Mouse (Mus musculus): ENCODE data around the gene Sf3b4. TPM values are rescaled to one million over a fixed set of nuclear protein-coding genes. Genes with fewer than 3 reads are reported as not detected.

The Sf3b4 gene
- polyA plus RNA-seq, 1 experiment, result 1,197 TPM

DNA sequence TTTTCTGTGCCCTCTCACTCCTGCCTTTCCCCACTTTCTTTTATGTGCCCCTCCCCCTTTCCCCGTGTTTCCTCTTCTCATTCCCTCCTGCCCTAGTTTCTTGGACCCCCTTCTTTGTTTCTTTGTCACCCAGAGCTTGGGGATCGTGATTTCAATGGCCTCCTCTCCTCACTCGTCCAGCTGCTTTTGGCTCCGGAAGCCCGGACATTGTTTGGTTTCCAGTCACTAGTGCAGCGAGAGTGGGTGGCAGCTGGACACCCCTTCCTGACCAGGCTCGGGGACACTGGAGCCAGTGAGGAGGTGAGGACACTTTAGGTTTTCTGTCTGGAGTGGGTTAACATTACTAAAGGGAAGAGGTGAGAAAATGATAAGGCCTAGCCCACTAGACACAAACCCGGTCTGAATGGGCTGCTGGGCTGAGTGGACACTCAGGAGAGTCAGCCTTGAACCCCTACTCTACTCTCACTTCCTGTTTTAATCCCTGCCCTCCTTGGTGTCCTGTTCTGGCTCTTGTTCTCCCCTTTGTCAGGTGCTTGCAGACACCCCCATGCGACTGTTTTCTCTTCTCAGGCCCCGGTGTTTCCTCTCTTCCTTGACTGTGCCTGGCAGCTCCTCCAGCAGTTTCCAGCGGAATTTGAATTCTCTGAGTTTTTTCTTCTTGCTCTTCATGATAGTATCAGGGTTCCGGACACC is 3.5 kb upstream of the Sf3b4 start:
- no peak for TF ChIP-seq GATA1 (IDR thresholded peaks at IDR 0.05; ENCODE audit: low read length)

DNA sequence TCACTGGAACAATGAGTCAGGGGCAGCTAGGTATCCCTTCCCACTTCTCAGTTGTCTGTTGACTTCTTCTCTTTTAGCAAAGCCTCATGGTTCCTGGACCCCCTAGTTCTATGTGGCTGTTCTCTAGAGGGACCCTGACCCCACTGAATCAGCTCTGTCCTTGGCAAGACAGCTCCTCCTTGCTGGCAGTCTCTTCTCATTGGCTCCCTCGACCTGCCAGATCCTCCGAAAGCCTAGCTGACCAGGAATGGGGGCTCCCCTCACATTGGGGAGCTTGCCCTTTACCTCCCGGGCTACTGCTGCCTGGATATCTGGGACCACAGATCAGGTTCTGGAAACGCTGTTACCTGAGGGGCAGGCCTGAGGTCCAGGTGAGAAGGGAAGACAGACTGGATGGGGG is 1.9 kb upstream of the Sf3b4 start:
- no peak for TF ChIP-seq GATA1 (IDR thresholded peaks at IDR 0.05; ENCODE audit: low read length)

DNA sequence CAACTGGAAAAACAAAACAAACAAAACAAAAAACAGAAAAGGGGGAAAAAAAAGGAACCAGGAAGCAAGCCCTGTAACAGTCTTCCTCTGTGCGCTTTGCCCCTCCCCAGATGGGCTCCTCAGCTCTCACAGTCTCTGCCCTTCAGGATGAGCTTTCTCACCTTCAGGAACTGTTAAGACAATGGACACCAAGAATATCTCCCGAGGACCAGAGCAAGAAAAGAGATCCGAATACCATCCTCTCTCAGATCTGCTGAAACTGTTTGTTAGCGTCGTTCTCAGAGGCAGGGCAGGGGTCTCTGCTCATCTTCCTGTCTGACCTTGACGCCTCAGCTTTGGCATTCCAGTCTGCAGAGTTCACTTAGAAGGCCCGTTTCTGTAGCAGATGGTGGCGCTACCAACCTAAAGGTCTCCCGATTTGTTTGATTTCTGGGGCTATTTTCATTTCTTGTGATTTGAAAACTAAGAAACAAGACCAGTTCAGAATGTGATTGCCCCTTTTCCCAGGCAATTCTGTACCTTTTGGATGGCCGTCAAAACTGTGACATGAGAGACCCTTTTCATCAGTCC is 1.1 kb upstream of the Sf3b4 start:
- no peak for TF ChIP-seq GATA1 (IDR thresholded peaks at IDR 0.05; ENCODE audit: low read length)

- TF ChIP-seq GATA1 (IDR thresholded peaks at IDR 0.05; ENCODE audit: low read length), result no peak
These were observed 442 bp upstream of the Sf3b4 start for GRCm38 (mm10) chr3:96171583-96172196.

DNA sequence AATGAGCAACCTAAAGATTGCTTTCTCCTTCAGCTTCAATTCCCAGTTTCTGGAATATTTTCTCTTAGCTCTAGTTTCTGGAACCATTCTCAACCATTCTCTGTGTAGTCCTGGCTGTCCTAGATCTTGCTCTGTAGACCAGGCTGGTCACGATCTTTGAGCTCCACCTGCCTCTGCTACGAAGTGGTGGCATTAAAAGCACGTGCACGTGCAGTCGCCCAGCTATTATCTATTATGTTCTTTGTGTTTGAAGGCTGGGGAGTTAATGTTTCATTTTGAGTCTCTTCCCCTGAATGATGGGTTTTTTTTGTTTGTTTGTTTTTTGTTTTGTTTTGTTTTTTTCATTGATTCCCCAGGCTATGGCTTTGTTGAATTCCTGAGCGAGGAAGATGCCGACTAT is 1.1 kb downstream of the Sf3b4 start:
- no peak for TF ChIP-seq GATA1 (IDR thresholded peaks at IDR 0.05; ENCODE audit: low read length)

DNA sequence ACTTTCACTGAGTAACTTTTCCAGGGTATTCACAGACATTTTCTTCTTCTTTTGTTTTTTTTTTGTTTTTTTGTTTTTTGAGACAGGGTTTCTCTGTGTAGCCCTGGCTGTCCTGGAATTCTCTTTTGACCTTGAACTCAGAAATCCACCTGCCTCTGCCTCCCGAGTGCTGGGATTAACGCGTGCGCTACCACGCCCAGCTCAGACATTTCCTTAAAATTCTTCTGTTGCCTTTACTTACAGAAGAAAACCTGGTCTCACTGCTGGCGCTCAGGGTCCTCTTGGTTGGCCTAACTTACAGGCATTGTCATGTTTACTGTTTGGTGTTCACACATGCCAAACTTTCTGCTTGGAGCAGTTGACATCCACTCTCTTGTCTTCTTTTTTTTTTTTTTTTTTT is 3.1 kb downstream of the Sf3b4 start:
- TF ChIP-seq GATA1 (IDR thresholded peaks at IDR 0.05; ENCODE audit: low read length), result no peak

- no peak for TF ChIP-seq GATA1 (IDR thresholded peaks at IDR 0.05; ENCODE audit: low read length)
These were observed 6.3 kb downstream of the Sf3b4 start for GRCm38 (mm10) chr3:96178427-96178826.

GRCm38 (mm10) chr3:96178902-96179301 is 6.8 kb downstream of the Sf3b4 start:
- no peak for TF ChIP-seq GATA1 (IDR thresholded peaks at IDR 0.05; ENCODE audit: low read length)

GRCm38 (mm10) chr3:96179531-96179930 is 7.4 kb downstream of the Sf3b4 start:
- no peak for TF ChIP-seq GATA1 (IDR thresholded peaks at IDR 0.05; ENCODE audit: low read length)

DNA sequence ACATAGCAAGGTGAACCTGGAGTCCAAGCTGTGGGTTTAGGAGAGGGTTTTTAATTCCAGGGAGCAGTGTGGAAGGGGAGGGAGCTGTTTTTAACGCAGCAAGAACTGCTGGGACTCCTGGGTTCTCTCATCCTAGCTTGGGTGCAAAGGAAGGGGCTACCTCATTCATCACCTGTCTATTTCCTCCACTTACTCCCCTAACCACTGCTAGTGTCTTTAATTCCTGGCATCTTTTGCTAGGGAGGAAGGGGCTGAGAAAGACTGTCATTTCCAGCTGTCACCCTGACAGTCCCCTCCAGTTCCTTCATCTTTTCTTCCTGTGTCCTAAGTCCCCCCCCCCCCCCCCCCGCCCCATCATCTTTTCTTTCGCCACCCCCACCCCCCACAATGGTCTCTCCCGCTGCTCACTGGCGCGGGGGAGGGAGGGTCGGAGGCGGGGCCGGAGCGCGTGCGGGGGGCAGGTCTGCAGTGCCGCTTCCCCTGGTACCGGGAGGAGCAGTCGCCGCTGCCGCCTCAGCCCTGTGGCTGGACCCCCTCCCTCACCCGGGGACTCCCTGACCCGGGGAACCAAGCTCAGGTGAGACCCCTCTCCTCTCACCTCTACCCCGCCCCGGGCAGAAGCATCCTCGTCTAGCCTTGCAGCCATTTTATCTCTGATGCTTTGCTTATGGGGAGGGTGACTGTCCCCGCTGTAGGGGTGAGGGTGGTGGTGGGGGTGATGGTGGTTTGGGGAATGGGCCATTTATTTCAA is 8.8 kb downstream of the Sf3b4 start, which contains the start of gene Sv2a:
TSS of gene Sv2a (plus strand) at position 425 of the 751 bp plus-strand sequence.
- no peak for TF ChIP-seq GATA1 (IDR thresholded peaks at IDR 0.05; ENCODE audit: low read length)

GRCm38 (mm10) chr3:96181510-96182381 is 9.6 kb downstream of the Sf3b4 start:
- no peak for TF ChIP-seq GATA1 (IDR thresholded peaks at IDR 0.05; ENCODE audit: low read length)

- TF ChIP-seq GATA1 (IDR thresholded peaks at IDR 0.05; ENCODE audit: low read length), result no peak
These were observed 10.2 kb downstream of the Sf3b4 start for GRCm38 (mm10) chr3:96182382-96182776.

- TF ChIP-seq GATA1 (IDR thresholded peaks at IDR 0.05; ENCODE audit: low read length), result no peak
These were observed 20.8 kb downstream of the Sf3b4 start for GRCm38 (mm10) chr3:96192977-96193376.

DNA sequence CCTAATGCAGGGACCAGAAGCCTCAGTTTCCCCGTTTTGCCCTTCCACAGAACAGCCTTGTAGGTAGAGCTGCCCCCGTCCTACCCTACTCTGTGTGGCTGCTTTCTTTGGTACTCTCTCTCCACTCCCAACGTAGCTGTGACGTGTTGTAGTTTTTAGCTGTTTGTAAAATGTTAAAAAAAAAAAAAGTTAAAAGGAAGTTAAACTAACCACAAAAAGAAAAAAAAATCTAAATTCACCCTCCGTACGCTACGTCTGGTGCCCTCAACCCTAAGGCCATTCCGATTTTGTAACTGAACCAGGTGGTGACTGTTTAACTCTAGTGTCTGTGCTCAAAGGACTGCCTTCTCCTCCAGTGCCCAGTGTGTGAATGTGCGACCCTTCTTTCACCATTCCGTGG is 22.8 kb downstream of the Sf3b4 start:
- no peak for TF ChIP-seq GATA1 (IDR thresholded peaks at IDR 0.05; ENCODE audit: low read length)

DNA sequence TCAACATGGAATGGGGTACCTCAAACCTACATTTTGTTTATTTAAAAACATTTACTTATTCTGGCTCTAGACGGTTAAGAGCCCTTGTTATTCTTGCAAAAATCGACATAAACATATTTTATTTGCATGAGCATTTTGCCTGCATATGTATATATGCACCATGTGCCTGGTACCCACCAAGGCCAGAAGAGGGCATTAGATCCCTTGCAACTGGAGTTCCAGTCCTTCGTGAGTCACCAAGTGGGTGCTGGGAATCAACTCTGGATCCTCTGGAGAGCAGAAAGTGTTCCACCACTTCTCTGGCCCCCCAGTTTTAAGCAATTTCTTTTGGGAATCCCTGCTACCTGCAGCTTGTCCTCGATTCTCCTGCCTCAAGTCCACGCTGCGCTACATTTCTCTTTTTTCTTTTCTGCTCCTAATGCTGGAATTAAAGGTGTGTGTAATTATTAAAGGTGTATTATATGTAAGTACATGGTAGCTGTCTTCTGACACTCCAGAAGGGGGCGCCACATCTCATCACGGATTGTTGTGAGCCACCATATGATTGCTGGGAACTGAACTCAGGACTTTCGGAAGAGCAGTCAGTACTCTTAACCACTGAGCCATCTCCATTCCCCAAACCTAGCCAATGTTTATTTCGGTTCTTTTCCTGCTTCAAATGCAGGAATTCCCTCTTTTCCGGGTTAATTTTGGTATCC is 23.6 kb downstream of the Sf3b4 start:
- TF ChIP-seq GATA1 (IDR thresholded peaks at IDR 0.05; ENCODE audit: low read length), result no peak

Data from G1E-ER4 (cell line).